Mouse (Mus musculus): ENCODE results near the gene Gm21698. TPM values are rescaled to one million over a fixed set of nuclear protein-coding genes. Genes with fewer than 3 reads are reported as not detected.

Gene Gm21698
- polyA plus RNA-seq, 1 experiment from 2014 or later: 0.22 TPM

Other genes with a start within 250 kb of the Gm21698 start
- gene Actr3b, start 228.7 kb downstream of the Gm21698 start, polyA plus RNA-seq (2015; fragmentation: Nextera tagmentation; extraction: Ambion mirVana): 35.7 and 44.2 TPM in 2 replicates
- gene Gm21663, start 46.3 kb downstream of the Gm21698 start, polyA plus RNA-seq (2015; fragmentation: Nextera tagmentation; extraction: Ambion mirVana): 0.10 and 0.17 TPM in 2 replicates
- 0.23 TPM in 1 of 2 replicates, not detected in the other for gene Gm21671, start 34.2 kb downstream of the Gm21698 start, polyA plus RNA-seq (2015; fragmentation: Nextera tagmentation; extraction: Ambion mirVana)
- 0.26 and 0.42 TPM in 2 replicates for gene Gm21680, start 16.0 kb downstream of the Gm21698 start, polyA plus RNA-seq (2015; fragmentation: Nextera tagmentation; extraction: Ambion mirVana)
- 0.40 and 0.57 TPM in 2 replicates for gene Gm1979, start 16.1 kb upstream of the Gm21698 start, polyA plus RNA-seq (2015; fragmentation: Nextera tagmentation; extraction: Ambion mirVana)
- gene Gm5862, start 34.3 kb upstream of the Gm21698 start, polyA plus RNA-seq (2015; fragmentation: Nextera tagmentation; extraction: Ambion mirVana): 0.13 and 0.18 TPM in 2 replicates
- 0.22 and 0.27 TPM in 2 replicates for gene Speer4a, start 50.9 kb upstream of the Gm21698 start, polyA plus RNA-seq (2015; fragmentation: Nextera tagmentation; extraction: Ambion mirVana)
- gene Gm7347, start 69.9 kb upstream of the Gm21698 start, polyA plus RNA-seq (2015; fragmentation: Nextera tagmentation; extraction: Ambion mirVana): 0.22 and 0.26 TPM in 2 replicates
- gene Gm10471, start 100.6 kb upstream of the Gm21698 start, polyA plus RNA-seq (2015; fragmentation: Nextera tagmentation; extraction: Ambion mirVana): 0.14 TPM in 1 of 2 replicates, not detected in the other
- gene 5031410I06Rik, start 116.7 kb upstream of the Gm21698 start, polyA plus RNA-seq (2015; fragmentation: Nextera tagmentation; extraction: Ambion mirVana): 0.24 and 0.28 TPM in 2 replicates
- 0.18 and 0.19 TPM in 2 replicates for gene Gm10220, start 132.8 kb upstream of the Gm21698 start, polyA plus RNA-seq (2015; fragmentation: Nextera tagmentation; extraction: Ambion mirVana)